Mouse (Mus musculus) limb, embryonic 11.5 days (tissue): ENCODE measurements around the gene Dtx4. TPM values are rescaled to one million over a fixed set of nuclear protein-coding genes. Genes with fewer than 3 reads are reported as not detected.

Experiments
- ATAC-seq: fragments of 200-750 bp; cut with Nextera tagmentation; 2 replicates; pipeline ENCODE4 v1.8.0; 2017; ENCODE audit warnings: low read depth; ENCODE audit not compliant: insufficient number of reproducible peaks, low FRiP score, low TSS enrichment
- DNase-seq: peaks from one replicate; pipeline ENCODE4 v3.0.0-alpha.2; 2015; ENCODE audit warnings: low spot score
- H3K27ac ChIP-seq: fragments of 300-500 bp; sonication (generic); replicated peaks from 2 replicates; pipeline ENCODE4 v1.5.1; 2014; ENCODE audit warnings: low read depth, mild to moderate bottlenecking, low read length
- H3K27me3 ChIP-seq: fragments of 300-500 bp; sonication (generic); 2 replicates; pipeline ENCODE4 v1.6.1; 2014; ENCODE audit warnings: mild to moderate bottlenecking, low read length, mixed read lengths; ENCODE audit not compliant: control insufficient read depth, insufficient read depth
- H3K36me3 ChIP-seq: fragments of 300-500 bp; sonication (generic); 2 replicates; pipeline ENCODE4 v1.6.1; 2014; ENCODE audit warnings: mild to moderate bottlenecking, low read length, moderate library complexity, mixed read lengths; ENCODE audit not compliant: control insufficient read depth, insufficient read depth
- H3K4me1 ChIP-seq: fragments of 300-500 bp; sonication (generic); 2 replicates; pipeline ENCODE4 v1.6.1; 2014; ENCODE audit warnings: low read length, mixed read lengths; ENCODE audit not compliant: control insufficient read depth, insufficient read depth
- H3K4me2 ChIP-seq: fragments of 300-500 bp; sonication (generic); 2 replicates; pipeline ENCODE4 v1.6.1; 2014; ENCODE audit warnings: low read depth, mild to moderate bottlenecking, moderate library complexity; ENCODE audit not compliant: severe bottlenecking
- H3K4me3 ChIP-seq: fragments of 300-500 bp; sonication (generic); 2 replicates; pipeline ENCODE4 v1.5.1; 2014; ENCODE audit warnings: low read depth, low read length
- H3K9ac ChIP-seq: fragments of 300-500 bp; sonication (generic); 2 replicates; pipeline ENCODE4 v1.6.1; 2014; ENCODE audit warnings: mild to moderate bottlenecking, low read length
- H3K9me3 ChIP-seq: fragments of 300-500 bp; sonication (generic); 2 replicates; pipeline ENCODE4 v1.6.1; 2016; ENCODE audit warnings: low read length; ENCODE audit not compliant: control insufficient read depth
- WGBS: fragments of 180-500 bp; shearing (Covaris S2); extraction: QIAGEN DNeasy Blood & Tissue Kit; methylation state at CpG from one replicate; pipeline ENCODE4 v1.1.7; 2014; 5-methylcytosine and 5-hydroxymethylcytosine counted together
- polyA plus RNA-seq: library from polyadenylated mRNA; unstranded; fragments of >200 nt; fragmentation: Nextera tagmentation; extraction: Ambion mirVana; gene quantifications from 2 replicates; pipeline ENCODE4 v1.2.1, GENCODE M21; 2014

Gene Dtx4
- polyA plus RNA-seq, 1 experiment from 2014 or later, result 2.5 TPM

DNA sequence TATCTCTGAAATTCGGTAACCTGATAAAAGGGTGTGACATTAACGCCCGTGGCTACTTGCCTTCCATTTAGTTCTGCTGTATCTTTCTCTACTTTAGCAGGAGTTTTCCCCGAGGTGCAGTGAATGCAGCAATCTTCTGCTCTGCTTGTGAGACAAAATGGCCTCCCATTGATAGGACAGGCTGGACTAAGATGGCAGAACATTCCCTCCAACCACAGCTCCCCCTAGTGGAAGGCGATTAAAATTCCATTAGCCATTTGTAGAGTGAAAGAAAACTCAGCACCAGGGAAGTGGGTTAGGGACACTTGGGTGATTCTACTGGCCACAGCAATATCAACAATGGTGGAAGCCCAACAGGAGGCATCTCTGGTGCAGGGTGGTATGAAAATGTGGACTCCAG lies 33.8 kb downstream of the Dtx4 start:
- Histone ChIP-seq H3K4me1 (no peaks in the 10 kb centered on the region), H3K27me3 (no peaks in the 10 kb centered on the region), H3K4me2 (no peak overlapping the region), H3K9me3 (no peaks in the 10 kb centered on the region), H3K27ac (no peak overlapping the region), H3K9ac (no peak overlapping the region), H3K36me3 (no peaks in the 10 kb centered on the region), H3K4me3 (no peak overlapping the region)
- 85% methylated on average over 5 of the region's 5 CpGs for WGBS
- no peak for ATAC-seq
- peak; percentile 41 for DNase-seq

GRCm38 (mm10) chr19:12466204-12466603 lies 35.0 kb downstream of the Dtx4 start:
- ATAC-seq, result peak; percentile 51; the same call in 1 of the 2 replicates
- Histone ChIP-seq H3K9me3 (no peaks in the 10 kb centered on the region), H3K9ac (no peak overlapping the region), H3K27me3 (no peaks in the 10 kb centered on the region), H3K36me3 (no peaks in the 10 kb centered on the region), H3K4me1 (no peaks in the 10 kb centered on the region), H3K4me2 (no peak overlapping the region), H3K4me3 (no peak overlapping the region), H3K27ac (no peak overlapping the region)
- DNase-seq, result peak; percentile 63
- WGBS, result 32% methylated on average over 7 of the region's 7 CpGs

DNA sequence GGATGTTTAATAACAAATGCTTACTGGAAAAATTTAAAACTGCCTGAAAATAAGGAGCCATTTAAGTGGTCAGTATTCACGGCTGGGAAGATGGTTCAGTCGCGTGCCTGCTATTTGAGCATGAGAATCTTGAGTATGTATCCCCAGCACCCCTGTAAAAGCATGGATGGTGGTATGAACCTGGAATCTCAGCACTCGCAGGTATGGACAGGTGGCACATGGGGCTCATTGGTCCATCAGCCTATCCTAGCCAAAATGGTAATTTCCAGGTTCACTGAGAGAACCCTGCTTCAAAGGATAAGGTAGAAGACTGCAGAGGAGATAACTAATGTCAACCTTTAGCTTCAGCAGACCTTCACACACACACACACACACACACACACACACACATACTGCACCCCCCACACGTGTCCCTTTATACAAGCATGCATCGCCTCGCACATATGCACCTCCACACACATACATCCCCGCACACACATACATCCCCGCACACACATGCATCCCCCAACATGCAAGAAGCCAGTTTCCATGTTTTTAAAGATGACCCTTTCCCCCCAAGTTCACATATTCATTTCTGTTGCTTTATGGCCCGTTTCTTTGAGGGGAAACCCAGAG lies 35.6 kb downstream of the Dtx4 start:
- Histone ChIP-seq H3K27me3 (no peaks in the 10 kb centered on the region), H3K4me1 (no peaks in the 10 kb centered on the region), H3K4me3 (no peak overlapping the region), H3K4me2 (no peak overlapping the region), H3K36me3 (no peaks in the 10 kb centered on the region), H3K9ac (no peak overlapping the region), H3K27ac (no peak overlapping the region), H3K9me3 (no peaks in the 10 kb centered on the region)
- 92% methylated on average over 10 of the region's 10 CpGs for WGBS
- ATAC-seq (no peak), DNase-seq (no peak)

GRCm38 (mm10) chr19:12464674-12465073 lies 36.6 kb downstream of the Dtx4 start:
- Histone ChIP-seq H3K9ac (no peak overlapping the region), H3K4me1 (no peaks in the 10 kb centered on the region), H3K27ac (no peak overlapping the region), H3K4me3 (no peak overlapping the region), H3K27me3 (no peaks in the 10 kb centered on the region), H3K36me3 (no peaks in the 10 kb centered on the region), H3K9me3 (no peaks in the 10 kb centered on the region), H3K4me2 (no peak overlapping the region)
- DNase-seq (no peak), ATAC-seq (no peak)
- WGBS, result 82% methylated on average over 4 of the region's 4 CpGs

GRCm38 (mm10) chr19:12464127-12464526 lies 37.1 kb downstream of the Dtx4 start:
- ATAC-seq (no peak), DNase-seq (no peak)
- H3K4me1 ChIP-seq, result no peaks in the 10 kb centered on the region
- 84% methylated on average over 5 of the region's 5 CpGs for WGBS
- H3K36me3 ChIP-seq, result no peaks in the 10 kb centered on the region
- H3K9ac ChIP-seq, result no peak overlapping the region
- H3K27me3 ChIP-seq, result no peaks in the 10 kb centered on the region
- no peak overlapping the region for H3K4me2 ChIP-seq
- H3K4me3 ChIP-seq, result no peak overlapping the region
- H3K27ac ChIP-seq, result no peak overlapping the region
- H3K9me3 ChIP-seq, result no peaks in the 10 kb centered on the region

DNA sequence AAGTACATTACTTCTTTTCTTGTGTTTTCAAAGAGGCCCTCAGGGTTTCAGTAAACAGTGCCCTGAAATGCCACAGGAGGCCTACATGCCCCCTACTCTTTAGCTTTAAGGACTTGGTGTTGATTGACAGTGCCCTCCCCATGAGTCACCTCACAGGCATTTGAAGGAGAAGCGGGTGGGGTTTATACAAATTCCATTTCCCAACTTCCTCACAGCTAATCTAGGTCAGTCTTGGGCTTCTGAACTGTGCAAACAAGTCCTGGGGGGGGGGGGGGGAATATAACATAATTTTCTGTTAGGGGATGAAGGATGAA lies 37.6 kb downstream of the Dtx4 start:
- H3K36me3 ChIP-seq, result no peaks in the 10 kb centered on the region
- no peaks in the 10 kb centered on the region for H3K27me3 ChIP-seq
- no peak overlapping the region for H3K9ac ChIP-seq
- ATAC-seq (no peak), DNase-seq (no peak)
- no peaks in the 10 kb centered on the region for H3K4me1 ChIP-seq
- H3K27ac ChIP-seq, result no peak overlapping the region
- no peak overlapping the region for H3K4me3 ChIP-seq
- H3K9me3 ChIP-seq, result no peaks in the 10 kb centered on the region
- 68% methylated on average over 1 of the region's 1 CpGs for WGBS
- H3K4me2 ChIP-seq, result no peak overlapping the region

GRCm38 (mm10) chr19:12462851-12463721 lies 38.2 kb downstream of the Dtx4 start:
- no peaks in the 10 kb centered on the region for H3K9me3 ChIP-seq
- ATAC-seq (no peak), DNase-seq (no peak)
- no peak overlapping the region for H3K27ac ChIP-seq
- H3K9ac ChIP-seq, result no peak overlapping the region
- H3K4me3 ChIP-seq, result no peak overlapping the region
- no peaks in the 10 kb centered on the region for H3K4me1 ChIP-seq
- H3K4me2 ChIP-seq, result no peak overlapping the region
- H3K27me3 ChIP-seq, result no peaks in the 10 kb centered on the region
- 79% methylated on average over 7 of the region's 7 CpGs for WGBS
- no peaks in the 10 kb centered on the region for H3K36me3 ChIP-seq

- 86% methylated on average over 11 of the region's 11 CpGs for WGBS
- no peak for DNase-seq
These were observed 40.7 kb downstream of the Dtx4 start, which contains the start of gene Mpeg1 for GRCm38 (mm10) chr19:12460282-12461249. Mpeg1 (plus strand) TSS chr19:12460779.

More at GRCm38 (mm10) chr19:12460282-12461249, 40.7 kb downstream of the Dtx4 start, which contains the start of gene Mpeg1:
- no peak for ATAC-seq
- H3K9me3 ChIP-seq, result no peaks in the 10 kb centered on the region
- H3K4me3 ChIP-seq, result no peak within 1 kb of the TSS
- H3K27ac ChIP-seq, result no peak within 1 kb of the TSS
- H3K27me3 ChIP-seq, result no peaks in the 10 kb centered on the region
- no peak within 1 kb of the TSS for H3K4me2 ChIP-seq
- no peak within 1 kb of the TSS for H3K9ac ChIP-seq
- H3K4me1 ChIP-seq, result no peaks in the 10 kb centered on the region
- H3K36me3 ChIP-seq, result no peaks in the 10 kb centered on the region
